Mouse (Mus musculus) brown adipose tissue, adult 24 weeks (tissue): ENCODE results near the gene Wdr64. TPM values are rescaled to one million over a fixed set of nuclear protein-coding genes. Genes with fewer than 3 reads are reported as not detected.

Experiments
- H3K27ac ChIP-seq: fragments of 200-500 bp; replicated peaks from 2 replicates; pipeline ENCODE4 v1.5.1; 2012; ENCODE audit warnings: low read depth, mild to moderate bottlenecking, low read length
- H3K4me1 ChIP-seq: fragments of 200-500 bp; 2 replicates; pipeline ENCODE4 v1.6.1; 2012; ENCODE audit warnings: low read length, mixed read lengths; ENCODE audit not compliant: control insufficient read depth, insufficient read depth, insufficient read length
- H3K4me3 ChIP-seq: fragments of 200-500 bp; 2 replicates; pipeline ENCODE4 v1.5.1; 2012; ENCODE audit warnings: low read depth, mild to moderate bottlenecking, low read length, moderate library complexity; ENCODE audit not compliant: insufficient read depth
- polyA plus RNA-seq: library from polyadenylated mRNA; stranded (reverse); fragments of >200 nt; gene quantifications from 2 replicates; pipeline ENCODE4 v1.2.4, GENCODE M21; 2012; ENCODE audit not compliant: missing spikeins, insufficient read depth, insufficient read length

Gene Wdr64
- polyA plus RNA-seq, 1 experiment: not detected

- H3K4me3 ChIP-seq: no peak overlapping the region
- no peaks in the 10 kb centered on the region for H3K4me1 ChIP-seq
- H3K27ac ChIP-seq: no peak overlapping the region
Measured at GRCm38 (mm10) chr1:175699375-175699774, 982 bp downstream of the Wdr64 start.

- no peak overlapping the region for H3K27ac ChIP-seq
- no peaks in the 10 kb centered on the region for H3K4me1 ChIP-seq
- H3K4me3 ChIP-seq: no peak overlapping the region
Measured at GRCm38 (mm10) chr1:175699796-175700195, 1.4 kb downstream of the Wdr64 start.

- Histone ChIP-seq H3K4me3 (no peak overlapping the region), H3K4me1 (no peaks in the 10 kb centered on the region), H3K27ac (no peak overlapping the region)
Measured at GRCm38 (mm10) chr1:175701145-175701544, 2.8 kb downstream of the Wdr64 start.

GRCm38 (mm10) chr1:175707599-175707998, 9.2 kb downstream of the Wdr64 start:
- Histone ChIP-seq H3K4me3 (no peak overlapping the region), H3K4me1 (no peaks in the 10 kb centered on the region; the same call in 1 of the 2 replicates), H3K27ac (no peak overlapping the region)

GRCm38 (mm10) chr1:175708013-175708412, 9.6 kb downstream of the Wdr64 start:
- Histone ChIP-seq H3K4me3 (no peak overlapping the region), H3K4me1 (no peaks in the 10 kb centered on the region; the same call in 1 of the 2 replicates), H3K27ac (no peak overlapping the region)

GRCm38 (mm10) chr1:175712338-175712909, 14.0 kb downstream of the Wdr64 start:
- no peak overlapping the region for H3K27ac ChIP-seq
- no peaks in the 10 kb centered on the region; the same call in 1 of the 2 replicates for H3K4me1 ChIP-seq
- no peak overlapping the region for H3K4me3 ChIP-seq

- no peaks in the 10 kb centered on the region; the same call in 1 of the 2 replicates for H3K4me1 ChIP-seq
- H3K27ac ChIP-seq: no peak overlapping the region
- H3K4me3 ChIP-seq: no peak overlapping the region
Measured at GRCm38 (mm10) chr1:175716832-175717231, 18.4 kb downstream of the Wdr64 start.

- Histone ChIP-seq H3K27ac (no peak overlapping the region), H3K4me3 (no peak overlapping the region)
Measured at GRCm38 (mm10) chr1:175725771-175726170, 27.4 kb downstream of the Wdr64 start.

GRCm38 (mm10) chr1:175754576-175755364, 56.4 kb downstream of the Wdr64 start:
- Histone ChIP-seq H3K27ac (no peak overlapping the region), H3K4me3 (no peak overlapping the region), H3K4me1 (no peaks in the 10 kb centered on the region)

More at GRCm38 (mm10) chr1:175725771-175726170, 27.4 kb downstream of the Wdr64 start:
- H3K4me1 ChIP-seq: no peaks in the 10 kb centered on the region

- H3K4me3 ChIP-seq: no peak overlapping the region
- no peaks in the 10 kb centered on the region for H3K4me1 ChIP-seq
- peak overlapping the region; percentile 46; the same call in 1 of the 2 replicates for H3K27ac ChIP-seq
Measured at GRCm38 (mm10) chr1:175794668-175795067, 96.3 kb downstream of the Wdr64 start.

GRCm38 (mm10) chr1:175808356-175808755, 110.0 kb downstream of the Wdr64 start:
- Histone ChIP-seq H3K4me3 (no peak overlapping the region), H3K27ac (no peak overlapping the region), H3K4me1 (no peaks in the 10 kb centered on the region)

- Histone ChIP-seq H3K4me3 (no peak overlapping the region), H3K27ac (no peak overlapping the region), H3K4me1 (no peaks in the 10 kb centered on the region)
Measured at GRCm38 (mm10) chr1:175811625-175812024, 113.2 kb downstream of the Wdr64 start.

- Histone ChIP-seq H3K4me3 (no peak overlapping the region), H3K4me1 (no peaks in the 10 kb centered on the region), H3K27ac (no peak overlapping the region)
Measured at GRCm38 (mm10) chr1:175823815-175824438, 125.5 kb downstream of the Wdr64 start.

GRCm38 (mm10) chr1:175828539-175828938, 130.1 kb downstream of the Wdr64 start:
- Histone ChIP-seq H3K27ac (no peak overlapping the region), H3K4me3 (no peak overlapping the region), H3K4me1 (no peaks in the 10 kb centered on the region)

GRCm38 (mm10) chr1:175829220-175829619, 130.8 kb downstream of the Wdr64 start:
- H3K4me3 ChIP-seq: no peak overlapping the region
- H3K27ac ChIP-seq: no peak overlapping the region
- no peaks in the 10 kb centered on the region for H3K4me1 ChIP-seq
